Mouse (Mus musculus): ENCODE measurements around the gene Bik.
A peak's percentile ranks its signal among the peaks of the same experiment; 100 is the strongest.
"Not testable (repeated sequence)": the region's sequence is repeated elsewhere in the genome, so short reads cannot be mapped to it uniquely, and the experiment has no call there.

Bik gene

GRCm38 (mm10) chr15:83526424-83527091, at the start of gene Bik:
TSS of gene Bik (plus strand) at chr15:83526862.
- no peak for DNase-seq (ENCODE audit: low read depth)

DNA sequence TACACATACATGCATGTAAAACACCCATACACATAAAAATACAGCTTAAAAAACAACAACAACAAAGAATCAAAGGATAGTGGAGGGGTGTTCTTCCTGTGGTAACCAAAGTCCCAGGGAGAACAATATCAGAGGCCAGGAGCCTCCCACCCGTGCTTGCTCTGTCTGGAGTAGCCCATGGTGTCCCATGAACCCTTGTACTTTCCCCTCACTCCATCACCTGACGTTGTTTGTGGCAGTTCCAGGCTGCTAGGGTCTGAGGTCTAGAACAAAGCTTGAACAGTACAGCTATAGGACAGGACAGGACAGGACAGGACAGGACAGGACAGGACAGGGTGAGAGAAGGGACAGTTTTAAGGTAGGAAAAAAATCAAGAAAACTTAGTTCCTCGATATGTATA, 48.6 kb upstream of the Bik start:
- DNase-seq (ENCODE audit: low read depth), result no peak

DNA sequence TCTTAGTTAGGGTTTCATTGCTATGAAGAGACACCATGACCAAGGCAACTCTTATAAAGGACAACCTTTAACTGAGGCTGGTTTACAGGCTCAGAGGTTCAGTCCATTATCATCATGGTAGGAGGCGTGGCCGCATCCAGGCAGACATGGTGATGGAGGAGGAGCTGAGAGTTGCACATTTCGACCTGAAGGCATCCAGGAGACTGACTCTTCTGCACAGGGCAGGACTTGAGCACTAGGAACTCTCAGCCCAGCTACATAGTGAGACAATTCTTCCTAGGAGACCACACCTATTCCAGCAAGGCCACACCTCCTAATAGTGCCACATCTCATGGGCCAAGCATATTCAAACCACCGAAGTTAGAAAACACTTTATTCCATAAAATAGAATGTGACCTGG, 46.8 kb upstream of the Bik start:
- DNase-seq (ENCODE audit: low read depth), result no peak

DNA sequence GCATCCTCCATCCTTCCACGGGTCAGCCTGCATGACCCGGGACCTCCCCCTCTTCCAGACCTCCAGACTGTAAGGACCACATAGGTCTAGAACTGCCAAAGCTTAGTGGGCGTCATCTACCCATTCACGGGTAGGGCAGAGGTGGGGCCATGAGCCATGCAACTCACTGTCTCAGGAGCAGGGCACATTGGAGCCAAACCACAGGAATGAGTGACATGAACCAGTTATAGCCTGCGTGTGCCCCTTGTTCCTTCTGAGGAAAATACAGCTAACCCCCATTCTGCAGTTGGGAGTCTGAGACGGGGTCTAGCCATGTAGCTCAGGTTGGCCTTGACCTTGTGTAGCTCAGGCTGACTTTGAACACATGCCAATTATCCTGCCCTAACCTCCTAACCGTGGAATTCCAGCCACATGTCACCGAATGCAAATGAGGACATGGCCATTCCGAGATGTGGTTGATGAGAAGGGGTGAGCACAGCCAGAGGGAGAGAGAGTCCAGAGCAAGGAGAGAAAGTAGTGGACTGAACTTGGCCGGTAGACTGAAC, 45.4 kb upstream of the Bik start:
- DNase-seq (ENCODE audit: low read depth), result no peak

DNA sequence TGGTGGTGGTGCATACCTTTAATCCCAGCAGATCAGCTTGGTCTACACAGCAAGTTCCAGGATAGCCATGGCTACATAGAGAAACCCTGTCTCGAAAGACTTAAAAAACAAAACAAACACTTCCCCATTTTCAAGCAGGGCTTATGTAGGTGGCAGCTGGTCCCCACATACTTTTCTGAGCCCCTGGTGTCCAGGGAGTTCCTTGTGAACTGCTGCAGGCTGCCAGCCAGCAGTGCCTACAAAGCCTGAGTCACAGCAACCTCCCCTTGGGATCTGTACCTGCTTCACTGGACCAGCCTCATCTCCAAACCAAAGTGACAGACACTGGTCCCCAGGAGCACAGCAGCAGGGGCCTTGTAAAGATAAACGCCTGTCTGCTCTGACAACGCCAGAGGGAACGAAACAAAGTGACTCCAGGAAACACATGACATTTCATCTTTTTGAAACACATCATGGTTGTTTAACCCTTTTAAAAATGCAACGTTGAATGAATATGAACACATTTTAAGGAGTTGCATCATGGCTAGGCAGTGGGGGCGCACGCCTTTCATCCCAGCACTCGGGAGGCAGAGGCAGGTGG, 43.9 kb upstream of the Bik start:
- DNase-seq (ENCODE audit: low read depth), result no peak

GRCm38 (mm10) chr15:83483482-83483881, 43.2 kb upstream of the Bik start:
- DNase-seq (ENCODE audit: low read depth), result no peak

DNA sequence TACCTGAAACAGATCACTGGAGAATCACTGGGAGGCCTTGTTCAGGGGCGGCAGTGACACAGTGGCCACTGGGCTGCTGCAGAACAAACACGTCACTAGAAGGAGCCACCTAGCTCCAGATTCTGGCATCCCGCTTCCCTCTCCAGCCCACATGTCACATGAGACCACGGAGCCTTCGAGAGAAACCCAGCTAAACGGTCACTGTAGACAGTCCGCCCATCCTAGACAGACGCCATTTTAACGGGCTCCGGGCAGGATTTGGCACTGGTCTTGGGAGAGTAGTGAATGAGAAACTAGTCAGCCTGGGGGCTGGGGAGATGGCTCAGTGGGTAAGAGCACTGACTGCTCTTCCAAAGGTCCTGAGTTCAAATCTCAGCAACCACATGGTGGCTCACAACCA, 42.4 kb upstream of the Bik start:
- no peak for DNase-seq (ENCODE audit: low read depth)

DNA sequence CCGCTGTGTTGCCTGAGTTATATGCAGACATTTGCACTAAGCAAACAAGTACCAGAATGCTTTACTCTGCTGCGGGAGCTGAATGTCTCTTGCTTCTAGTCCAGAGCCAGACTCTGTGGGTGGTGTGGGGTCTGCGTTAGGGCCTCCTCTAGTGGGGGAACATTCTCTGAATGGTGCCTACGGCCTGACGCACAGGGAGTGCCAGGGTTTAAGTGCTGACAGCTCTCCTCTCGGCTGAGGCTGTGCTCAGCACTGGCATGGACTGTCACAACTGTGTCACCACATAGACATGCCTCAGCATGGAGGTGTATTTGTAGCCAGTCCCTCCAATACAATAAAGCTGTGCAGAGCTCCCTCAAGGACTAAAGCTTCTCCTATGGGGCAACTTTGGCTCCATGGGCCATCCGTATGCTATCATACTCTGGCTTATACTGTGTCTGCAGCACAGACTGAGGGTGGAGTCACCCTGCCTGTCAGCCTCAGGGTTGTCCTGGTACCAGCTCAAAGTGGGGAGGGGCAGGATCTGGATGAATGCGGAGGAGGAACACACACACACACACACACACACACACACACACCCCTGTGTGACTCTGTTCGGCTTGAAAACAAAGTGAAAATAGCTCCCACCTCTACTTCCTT, 39.1 kb upstream of the Bik start:
- DNase-seq (ENCODE audit: low read depth), result no peak

- no peak for DNase-seq (ENCODE audit: low read depth)
Observed at GRCm38 (mm10) chr15:83489471-83489870, 37.2 kb upstream of the Bik start.

DNA sequence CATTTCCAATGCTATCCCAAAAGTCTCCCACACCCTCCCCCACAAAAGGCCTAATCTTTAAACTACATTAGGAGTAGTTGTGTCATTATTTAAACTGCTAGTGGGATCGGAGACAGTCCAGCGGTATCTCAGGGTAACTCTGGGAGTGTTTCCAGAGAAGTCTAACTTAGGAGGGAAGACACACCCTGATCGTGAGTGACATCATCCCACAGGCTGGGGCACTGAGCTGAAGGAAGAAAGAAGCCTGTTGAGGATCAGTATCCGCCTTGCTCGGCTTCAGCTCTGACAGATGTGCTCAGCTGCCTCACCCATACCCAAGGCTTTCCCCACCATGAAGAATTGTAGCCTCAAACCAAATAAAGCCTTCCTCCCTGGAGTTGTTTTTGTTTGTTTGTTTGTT, 34.8 kb upstream of the Bik start:
- no peak for DNase-seq (ENCODE audit: low read depth)

GRCm38 (mm10) chr15:83493856-83494571, 32.6 kb upstream of the Bik start:
- DNase-seq (ENCODE audit: low read depth), result no peak

DNA sequence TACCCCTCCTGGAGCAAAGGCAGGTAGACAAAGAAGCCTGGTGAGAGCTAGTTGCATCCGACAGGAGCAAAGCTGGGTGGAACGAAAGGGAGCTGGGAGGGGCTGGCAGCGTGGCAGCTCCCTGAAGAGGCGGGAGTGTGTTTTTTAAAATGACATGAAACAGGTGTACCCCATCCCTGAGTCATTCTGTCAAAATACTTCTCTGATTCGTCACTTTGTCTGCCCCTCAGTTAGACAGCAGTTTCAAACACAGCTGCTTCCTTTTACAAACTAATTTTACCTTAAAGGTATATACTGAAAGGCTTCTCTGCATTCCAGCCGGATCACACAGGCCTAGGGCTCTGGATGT, 32.1 kb upstream of the Bik start:
- DNase-seq (ENCODE audit: low read depth), result no peak

DNA sequence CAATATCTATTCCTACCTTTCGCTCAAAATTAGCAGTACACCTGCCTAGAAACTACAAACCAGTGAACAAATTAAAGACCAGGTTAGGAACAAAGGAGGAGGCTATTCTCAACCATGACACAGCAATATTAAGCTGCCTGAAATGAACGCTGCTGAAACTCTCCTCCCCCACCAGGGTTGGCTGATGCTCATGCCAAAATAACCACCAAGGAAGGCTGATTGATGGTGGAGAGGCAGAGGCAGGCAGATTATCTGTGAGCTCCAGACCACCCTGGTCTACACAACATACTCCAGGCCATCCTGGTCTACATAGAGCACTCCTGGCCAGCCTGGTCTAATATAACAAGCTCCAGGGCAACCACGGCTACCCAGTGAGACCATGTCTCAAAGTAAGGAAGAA, 31.5 kb upstream of the Bik start:
- DNase-seq (ENCODE audit: low read depth), result no peak

DNA sequence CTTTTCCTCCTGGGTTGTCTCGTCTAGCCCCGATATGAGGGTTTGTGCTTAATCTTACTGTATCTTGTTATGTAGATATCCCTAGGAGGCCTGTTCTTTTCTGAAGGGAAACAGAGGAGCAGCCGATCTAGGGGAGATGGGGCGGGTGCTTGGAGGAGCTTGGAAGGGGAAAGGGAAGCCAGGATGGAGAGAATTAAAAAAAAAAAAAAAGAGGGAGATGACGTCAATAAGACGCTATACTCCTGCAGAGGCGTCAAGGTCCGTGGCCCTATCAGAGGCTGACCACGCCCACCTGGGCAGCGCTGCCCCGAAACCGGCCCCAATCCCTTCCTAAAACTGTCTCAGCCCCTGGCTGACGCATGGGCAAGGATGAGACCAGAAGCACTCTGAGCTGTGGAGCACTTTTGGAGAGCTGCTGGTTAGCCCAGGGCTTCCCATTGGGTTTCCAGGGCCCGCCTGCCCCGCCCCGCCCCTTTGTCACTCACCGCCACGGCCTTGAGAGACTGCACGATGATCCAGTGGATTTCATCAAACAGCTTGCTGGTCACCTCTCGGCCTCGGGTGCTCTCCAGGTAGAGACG, 30.8 kb upstream of the Bik start:
- no peak for DNase-seq (ENCODE audit: low read depth)

DNA sequence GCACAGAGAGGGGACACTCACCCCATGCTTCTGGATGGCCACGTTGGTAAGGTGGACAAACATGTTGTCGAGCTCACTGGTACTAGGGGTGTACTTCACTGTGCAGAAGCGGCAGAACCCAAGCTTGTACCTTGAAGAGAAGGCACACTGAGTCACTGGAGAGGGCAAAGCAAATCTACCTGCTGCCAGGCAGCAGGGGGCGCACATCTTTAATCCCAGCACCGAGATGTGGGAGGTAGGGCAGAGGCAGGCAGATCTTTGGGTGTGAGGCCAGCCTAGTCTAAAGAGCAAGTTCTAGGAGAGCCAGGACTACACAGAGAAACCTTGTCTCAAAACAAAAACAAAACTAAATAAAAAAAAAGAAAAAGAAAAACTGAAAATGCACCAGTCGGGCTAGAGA, 29.4 kb upstream of the Bik start:
- DNase-seq (ENCODE audit: low read depth), result no peak

DNA sequence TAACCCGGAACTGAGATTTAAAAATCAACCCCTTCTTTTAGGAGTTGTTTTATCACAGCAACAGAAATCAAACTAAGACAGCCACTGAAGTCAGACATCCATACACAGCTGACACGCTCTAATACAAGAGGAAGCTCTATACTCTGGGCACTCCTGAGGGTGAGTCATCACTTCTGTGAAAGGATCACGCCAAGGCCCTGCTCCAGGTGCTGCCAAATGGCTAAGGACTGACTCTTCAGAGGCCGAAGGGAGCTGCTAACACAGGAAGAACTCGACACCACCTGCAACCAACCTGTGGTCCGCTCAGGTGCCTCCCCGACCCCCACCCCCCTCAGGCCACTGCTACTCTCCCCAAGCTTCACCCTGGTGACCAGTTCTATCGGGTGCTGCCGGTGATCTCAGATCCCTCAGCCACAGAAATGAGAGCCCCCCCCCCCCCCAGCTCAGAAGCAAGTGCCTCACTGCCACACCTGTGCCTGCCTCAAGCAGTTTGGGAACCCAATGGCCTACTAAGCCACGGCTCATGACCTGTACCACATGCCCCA, 27.4 kb upstream of the Bik start:
- no peak for DNase-seq (ENCODE audit: low read depth)

DNA sequence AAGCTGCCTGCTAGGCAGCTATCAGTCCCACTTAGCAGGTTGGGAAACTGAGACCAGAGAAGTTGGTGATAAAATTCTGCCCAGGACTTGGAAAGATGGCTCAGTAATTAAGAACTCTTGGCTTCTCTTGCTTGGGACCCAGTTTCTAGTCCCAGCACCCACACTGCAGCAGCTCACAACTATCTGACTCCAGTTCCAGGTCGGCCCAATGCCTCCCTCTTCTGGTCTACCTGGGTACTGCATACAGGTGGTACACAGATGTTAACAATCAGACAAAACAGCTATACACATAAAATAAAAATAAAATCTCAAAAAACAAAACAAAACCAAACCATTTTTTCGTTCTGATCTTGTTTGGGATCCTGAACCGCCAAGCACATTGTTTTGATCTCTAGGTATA, 26.3 kb upstream of the Bik start:
- DNase-seq (ENCODE audit: low read depth), result no peak

DNA sequence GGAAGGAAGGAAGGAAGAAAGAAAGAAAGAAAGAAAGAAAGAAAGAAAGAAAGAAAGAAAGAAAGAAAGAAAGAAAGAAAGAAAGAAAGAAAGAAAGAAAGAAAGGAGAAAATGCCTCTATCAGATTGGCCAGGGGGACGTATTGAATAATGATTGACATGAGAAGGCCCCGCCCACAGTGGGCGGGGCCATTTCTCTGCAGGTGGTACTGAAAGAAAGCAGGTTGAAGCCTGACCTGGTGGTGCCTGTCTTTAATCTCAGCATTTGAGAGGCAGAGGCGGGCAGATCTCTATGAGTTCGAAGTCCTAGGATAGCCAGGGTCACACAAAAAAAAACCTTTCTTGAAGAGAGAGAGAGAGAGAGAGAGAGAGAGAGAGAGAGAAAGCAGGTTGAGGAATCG, 25.2 kb upstream of the Bik start:
- DNase-seq (ENCODE audit: low read depth), result not testable (repeated sequence)

DNA sequence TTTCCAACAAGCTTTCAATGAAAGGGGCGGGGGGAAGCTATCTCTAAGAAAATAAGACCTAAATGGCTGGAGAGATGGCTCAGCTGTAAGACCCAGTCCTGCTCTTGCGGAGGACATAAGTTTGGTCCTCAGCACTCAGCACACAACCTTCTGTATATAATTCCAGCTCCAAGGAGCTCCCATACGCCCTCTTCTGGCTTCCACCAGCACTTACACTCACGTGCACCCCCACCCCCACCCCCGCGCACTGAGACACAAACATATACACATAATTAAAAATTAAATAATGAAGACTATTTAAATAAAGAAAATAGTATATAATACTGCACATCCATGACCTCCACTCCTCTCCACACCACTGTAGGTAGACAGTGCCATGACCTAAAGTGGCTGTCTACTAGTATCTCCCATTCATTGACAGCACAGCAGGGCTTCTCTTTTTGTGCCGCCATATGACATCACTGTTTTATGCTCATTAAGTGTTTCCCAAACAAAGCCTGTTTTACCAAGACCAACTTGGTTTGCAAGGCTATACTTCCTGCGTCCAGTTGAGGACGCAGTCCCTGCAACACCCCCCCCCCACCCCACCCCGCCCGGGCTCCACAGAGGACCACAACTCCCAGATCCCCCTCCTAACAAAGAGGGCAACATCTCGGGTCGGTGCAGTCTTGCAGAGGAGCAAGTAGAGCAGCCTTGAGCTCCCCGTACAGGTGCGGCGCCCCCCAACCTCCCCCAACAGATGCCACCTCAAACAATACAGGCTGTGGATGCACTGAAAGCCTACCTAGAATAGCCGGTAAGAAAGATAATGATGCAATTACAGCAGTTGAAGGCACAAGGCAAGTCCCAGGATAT, 16.5 kb upstream of the Bik start:
- no peak for DNase-seq (ENCODE audit: low read depth)

GRCm38 (mm10) chr15:83510805-83511405, 15.8 kb upstream of the Bik start, which contains the start of gene Ttll1:
TSS of gene Ttll1 (minus strand) at chr15:83510893.
- DNase-seq (ENCODE audit: low read depth), result peak; percentile 89
